Mouse (Mus musculus) spleen, postnatal 14 days (tissue): ENCODE results near the gene Kcnip1.

Experiments used
- DNase-seq, 2 experiments: peaks; one replicate each; pipeline ENCODE4 v3.0.0; 2021 to 2022; ENCODE audit warnings: low spot score in 2 of 2

The Kcnip1 gene

GRCm38 (mm10) chr11:33761201-33761755 is 231.7 kb downstream of the Kcnip1 start:
- no peak for DNase-seq

GRCm38 (mm10) chr11:33756624-33757023 is 236.3 kb downstream of the Kcnip1 start:
- no peak for DNase-seq

- DNase-seq, result no peak
Measured at GRCm38 (mm10) chr11:33752431-33752873, 240.5 kb downstream of the Kcnip1 start.

- no peak for DNase-seq
Measured at GRCm38 (mm10) chr11:33751503-33751902, 241.4 kb downstream of the Kcnip1 start.

GRCm38 (mm10) chr11:33749979-33750378 is 243.0 kb downstream of the Kcnip1 start:
- DNase-seq, result no peak

GRCm38 (mm10) chr11:33749408-33749807 is 243.5 kb downstream of the Kcnip1 start:
- DNase-seq, result no peak

- DNase-seq, result no peak
Measured at GRCm38 (mm10) chr11:33748754-33749153, 244.2 kb downstream of the Kcnip1 start.

- DNase-seq, result no peak
Measured at GRCm38 (mm10) chr11:33747402-33747955, 245.5 kb downstream of the Kcnip1 start.

- DNase-seq, result no peak
Measured at GRCm38 (mm10) chr11:33746402-33746801, 246.6 kb downstream of the Kcnip1 start.

- DNase-seq, result no peak
Measured at GRCm38 (mm10) chr11:33745821-33746329, 247.1 kb downstream of the Kcnip1 start.

GRCm38 (mm10) chr11:33744429-33744828 is 248.5 kb downstream of the Kcnip1 start:
- no peak for DNase-seq

- no peak for DNase-seq
Measured at GRCm38 (mm10) chr11:33740187-33740586, 252.8 kb downstream of the Kcnip1 start.

- DNase-seq, result no peak
Measured at GRCm38 (mm10) chr11:33736426-33736825, 256.5 kb downstream of the Kcnip1 start.

GRCm38 (mm10) chr11:33733269-33733668 is 259.7 kb downstream of the Kcnip1 start:
- DNase-seq, result peak in 1 of 2 experiments; percentile 10

- DNase-seq, result no peak
Measured at GRCm38 (mm10) chr11:33732358-33732757, 260.6 kb downstream of the Kcnip1 start.

GRCm38 (mm10) chr11:33721297-33721696 is 271.7 kb downstream of the Kcnip1 start:
- DNase-seq, result peak in 1 of 2 experiments; percentile 41

GRCm38 (mm10) chr11:33706777-33707176 is 286.2 kb downstream of the Kcnip1 start:
- DNase-seq, result no peak

- DNase-seq, result no peak
Measured at GRCm38 (mm10) chr11:33701958-33702459, 290.9 kb downstream of the Kcnip1 start.

- no peak for DNase-seq
Measured at GRCm38 (mm10) chr11:33701236-33701957, 291.6 kb downstream of the Kcnip1 start.

GRCm38 (mm10) chr11:33700725-33701124 is 292.2 kb downstream of the Kcnip1 start:
- DNase-seq, result no peak

GRCm38 (mm10) chr11:33690181-33690580 is 302.8 kb downstream of the Kcnip1 start:
- no peak for DNase-seq

GRCm38 (mm10) chr11:33685904-33686303 is 307.0 kb downstream of the Kcnip1 start:
- no peak for DNase-seq

- no peak for DNase-seq
Measured at GRCm38 (mm10) chr11:33680151-33680550, 312.8 kb downstream of the Kcnip1 start.
